Mouse (Mus musculus): ENCODE results near the gene Pakap. TPM values are rescaled to one million over a fixed set of nuclear protein-coding genes. Genes with fewer than 3 reads are reported as not detected.

The Pakap gene
- polyA plus RNA-seq, 1 experiment from 2014 or later: 46.0 TPM

DNA sequence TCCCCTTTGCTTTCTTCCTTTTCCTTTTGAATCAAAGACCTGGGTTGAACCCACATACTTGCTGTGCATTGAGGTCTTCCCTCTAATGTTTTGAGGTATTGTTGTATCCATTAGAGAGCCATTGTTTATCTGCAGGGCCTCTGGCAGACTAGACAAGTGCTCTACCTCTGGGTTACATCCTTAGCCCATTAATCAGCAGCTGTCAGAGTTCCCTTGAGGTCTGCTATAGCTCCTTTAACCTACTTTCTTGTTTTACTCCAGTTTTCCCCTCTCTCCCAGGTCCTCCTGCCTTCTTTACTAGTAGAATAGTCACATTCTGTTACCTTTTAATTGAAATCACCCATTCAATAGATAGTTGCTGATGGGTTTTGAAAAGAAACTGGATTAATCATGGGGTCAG, 221.1 kb downstream of the Pakap start:
- Histone ChIP-seq H3K9ac (ENCODE audit: low read depth, low read length) (no peak overlapping the region), H3K9me3 (replicated peaks; ENCODE audit: control insufficient read depth, low read length) (no peaks in the 10 kb centered on the region), H3K36me3 (ENCODE audit: control insufficient read depth, insufficient read depth, low read length) (no peaks in the 10 kb centered on the region), H3K4me2 (peak overlapping the region; percentile 14; the same call in 1 of the 2 replicates), H3K27me3 (ENCODE audit: control insufficient read depth, insufficient read depth, low read length) (no peaks in the 10 kb centered on the region), H3K27ac (ENCODE audit: low read depth, low read length) (peak overlapping the region; percentile 57; the same call in 1 of the 2 replicates), H3K4me3 (ENCODE audit: low read depth, low read length) (no peak overlapping the region), H3K4me1 (ENCODE audit: control insufficient read depth, insufficient read depth, low read length) (peaks cover 30% of the 10 kb centered on the region)
- no peak for ATAC-seq (replicated peaks; ENCODE audit: insufficient number of reproducible peaks, low FRiP score, low TSS enrichment)

DNA sequence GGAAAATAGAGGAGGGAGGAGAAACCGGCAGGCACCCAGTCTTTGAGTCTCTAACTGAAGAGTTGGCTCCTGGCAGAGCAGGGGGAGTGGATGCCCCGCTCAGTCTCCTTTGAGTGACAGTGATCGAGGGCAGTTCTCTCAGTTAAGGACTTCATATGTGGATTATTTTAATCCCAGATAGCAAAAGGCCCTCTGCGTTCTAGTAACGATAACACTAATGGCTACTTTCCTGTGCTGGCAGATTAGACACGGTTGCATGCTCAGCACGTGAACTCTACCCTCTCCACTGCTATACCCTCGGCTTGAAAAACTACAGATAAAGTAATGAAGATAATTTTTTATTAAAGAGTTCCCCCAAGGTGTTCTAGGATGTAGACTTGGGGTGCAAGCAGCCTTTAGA, 226.0 kb downstream of the Pakap start:
- H3K9ac ChIP-seq (ENCODE audit: low read depth, low read length): no peak overlapping the region
- ATAC-seq (replicated peaks; ENCODE audit: insufficient number of reproducible peaks, low FRiP score, low TSS enrichment): no peak; the same call in 1 of the 2 replicates
- H3K36me3 ChIP-seq (ENCODE audit: control insufficient read depth, insufficient read depth, low read length): no peaks in the 10 kb centered on the region
- H3K4me3 ChIP-seq (ENCODE audit: low read depth, low read length): no peak overlapping the region
- WGBS (ENCODE audit: insufficient replicate concordance): 11% methylated on average over 8 of the region's 8 CpGs
- H3K4me2 ChIP-seq: no peak overlapping the region
- H3K27ac ChIP-seq (ENCODE audit: low read depth, low read length): peak overlapping the region; percentile 68
- no peaks in the 10 kb centered on the region for H3K9me3 ChIP-seq (replicated peaks; ENCODE audit: control insufficient read depth, low read length)
- H3K4me1 ChIP-seq (ENCODE audit: control insufficient read depth, insufficient read depth, low read length): peaks cover 42% of the 10 kb centered on the region
- no peaks in the 10 kb centered on the region for H3K27me3 ChIP-seq (ENCODE audit: control insufficient read depth, insufficient read depth, low read length)

DNA sequence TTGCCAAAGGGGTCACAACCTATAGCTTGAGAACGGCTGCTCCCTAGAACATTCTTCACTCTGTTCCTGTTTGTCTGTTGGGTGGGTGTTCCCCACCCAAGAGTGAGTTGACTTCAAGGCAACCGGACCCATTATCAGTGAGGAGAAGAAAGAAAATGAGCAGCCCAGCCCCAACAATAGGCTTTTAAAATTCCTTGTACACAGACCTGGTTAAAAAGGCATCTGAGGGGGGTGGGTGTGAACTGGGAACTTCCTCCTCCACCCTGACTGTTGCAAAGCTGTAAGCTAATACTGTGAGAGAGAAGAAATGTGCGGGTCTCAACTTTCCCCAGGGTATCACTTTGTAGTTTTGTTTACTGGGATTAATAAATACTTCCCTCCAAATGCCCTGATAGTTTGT, 226.6 kb downstream of the Pakap start:
- Histone ChIP-seq H3K27me3 (ENCODE audit: control insufficient read depth, insufficient read depth, low read length) (no peaks in the 10 kb centered on the region), H3K4me2 (no peak overlapping the region), H3K27ac (ENCODE audit: low read depth, low read length) (peak overlapping the region; percentile 68), H3K9ac (ENCODE audit: low read depth, low read length) (no peak overlapping the region), H3K9me3 (replicated peaks; ENCODE audit: control insufficient read depth, low read length) (no peaks in the 10 kb centered on the region), H3K4me3 (ENCODE audit: low read depth, low read length) (no peak overlapping the region), H3K36me3 (ENCODE audit: control insufficient read depth, insufficient read depth, low read length) (no peaks in the 10 kb centered on the region), H3K4me1 (ENCODE audit: control insufficient read depth, insufficient read depth, low read length) (peaks cover 39% of the 10 kb centered on the region)
- 19% methylated on average over 3 of the region's 3 CpGs for WGBS (ENCODE audit: insufficient replicate concordance)
- ATAC-seq (replicated peaks; ENCODE audit: insufficient number of reproducible peaks, low FRiP score, low TSS enrichment): no peak

DNA sequence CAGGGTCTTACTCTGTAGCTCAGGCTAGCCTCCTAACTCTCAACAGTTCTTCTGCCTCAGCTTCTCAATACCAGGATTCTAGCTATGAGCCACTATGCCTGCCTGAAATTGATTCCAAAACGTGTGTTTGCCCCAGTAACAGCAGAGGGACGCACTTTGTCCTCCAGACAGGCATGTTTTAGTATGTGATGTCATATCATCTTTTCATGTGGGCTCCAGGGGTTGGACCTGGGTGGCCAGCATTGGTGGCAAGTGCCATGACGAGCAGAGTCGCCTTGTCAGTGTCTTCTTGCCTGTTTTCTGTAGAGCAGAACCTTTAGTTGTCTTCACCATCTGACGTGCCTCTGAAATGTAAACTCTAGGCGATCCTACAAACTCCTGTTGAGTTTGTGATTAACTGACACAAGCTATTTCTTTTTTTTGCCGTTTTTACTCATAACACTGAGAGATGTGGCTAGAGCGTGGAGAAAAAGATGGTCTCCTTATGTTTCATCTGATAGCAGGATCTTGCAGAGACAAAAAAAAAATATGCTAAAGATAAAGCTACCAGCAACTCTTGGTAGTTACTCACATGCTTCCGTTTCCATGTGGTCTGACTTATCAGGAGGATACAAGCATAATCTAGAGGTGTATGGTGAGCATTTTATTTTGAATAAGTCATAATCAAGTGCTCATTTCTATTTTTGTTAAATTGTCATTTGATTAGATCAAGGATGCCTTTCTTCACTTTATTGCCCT, 229.7 kb downstream of the Pakap start:
- Histone ChIP-seq H3K27ac (ENCODE audit: low read depth, low read length) (peak overlapping the region; percentile 72), H3K4me2 (no peak overlapping the region), H3K9me3 (replicated peaks; ENCODE audit: control insufficient read depth, low read length) (no peaks in the 10 kb centered on the region), H3K27me3 (ENCODE audit: control insufficient read depth, insufficient read depth, low read length) (no peaks in the 10 kb centered on the region), H3K4me3 (ENCODE audit: low read depth, low read length) (no peak overlapping the region), H3K4me1 (ENCODE audit: control insufficient read depth, insufficient read depth, low read length) (peaks cover 46% of the 10 kb centered on the region), H3K36me3 (ENCODE audit: control insufficient read depth, insufficient read depth, low read length) (no peaks in the 10 kb centered on the region), H3K9ac (ENCODE audit: low read depth, low read length) (no peak overlapping the region)
- WGBS (ENCODE audit: insufficient replicate concordance): 51% methylated on average over 9 of the region's 9 CpGs
- no peak for ATAC-seq (replicated peaks; ENCODE audit: insufficient number of reproducible peaks, low FRiP score, low TSS enrichment)

DNA sequence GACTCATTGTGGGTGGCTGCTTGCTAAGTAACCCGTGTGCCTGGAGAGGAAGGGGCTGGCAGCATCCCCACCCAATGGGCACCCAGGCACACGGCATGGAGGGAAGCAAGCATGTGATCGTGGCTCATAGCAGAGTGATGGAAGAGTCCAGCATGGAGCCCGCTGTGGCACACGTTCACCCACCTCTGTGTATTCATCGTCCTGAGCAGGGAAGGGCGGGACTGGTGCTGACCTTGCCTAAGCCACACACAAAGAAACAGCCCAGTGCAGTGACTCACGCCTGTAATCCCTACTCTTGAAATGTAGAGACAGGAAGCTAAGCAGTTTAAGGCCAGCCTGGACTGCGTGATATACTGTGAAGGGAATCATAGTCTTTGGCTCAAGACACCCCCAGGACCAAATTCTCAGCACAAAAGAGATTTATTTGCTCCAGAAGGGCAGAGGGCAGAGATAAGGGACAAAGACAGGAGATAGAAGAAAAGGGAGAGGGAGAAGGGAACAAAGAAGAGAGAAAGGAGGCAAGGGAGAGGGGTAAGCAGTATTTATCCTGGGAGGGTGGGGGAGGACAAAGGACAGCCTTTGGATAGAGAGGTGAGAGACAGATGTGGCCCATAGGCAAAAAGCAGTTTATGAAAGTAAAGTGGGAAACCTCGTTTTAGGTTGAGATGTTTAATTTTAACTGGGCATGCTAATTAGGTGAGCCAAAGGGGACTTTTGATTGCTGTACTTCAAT, 230.5 kb downstream of the Pakap start:
- no peaks in the 10 kb centered on the region for H3K27me3 ChIP-seq (ENCODE audit: control insufficient read depth, insufficient read depth, low read length)
- peak overlapping the region; percentile 72 for H3K27ac ChIP-seq (ENCODE audit: low read depth, low read length)
- WGBS (ENCODE audit: insufficient replicate concordance): 24% methylated on average over 10 of the region's 10 CpGs
- no peak overlapping the region for H3K4me2 ChIP-seq
- ATAC-seq (replicated peaks; ENCODE audit: insufficient number of reproducible peaks, low FRiP score, low TSS enrichment): peak; percentile 56; the same call in 1 of the 2 replicates
- no peak overlapping the region for H3K4me3 ChIP-seq (ENCODE audit: low read depth, low read length)
- H3K9ac ChIP-seq (ENCODE audit: low read depth, low read length): no peak overlapping the region
- no peaks in the 10 kb centered on the region for H3K9me3 ChIP-seq (replicated peaks; ENCODE audit: control insufficient read depth, low read length)
- H3K36me3 ChIP-seq (ENCODE audit: control insufficient read depth, insufficient read depth, low read length): no peaks in the 10 kb centered on the region
- H3K4me1 ChIP-seq (ENCODE audit: control insufficient read depth, insufficient read depth, low read length): peaks cover 40% of the 10 kb centered on the region

DNA sequence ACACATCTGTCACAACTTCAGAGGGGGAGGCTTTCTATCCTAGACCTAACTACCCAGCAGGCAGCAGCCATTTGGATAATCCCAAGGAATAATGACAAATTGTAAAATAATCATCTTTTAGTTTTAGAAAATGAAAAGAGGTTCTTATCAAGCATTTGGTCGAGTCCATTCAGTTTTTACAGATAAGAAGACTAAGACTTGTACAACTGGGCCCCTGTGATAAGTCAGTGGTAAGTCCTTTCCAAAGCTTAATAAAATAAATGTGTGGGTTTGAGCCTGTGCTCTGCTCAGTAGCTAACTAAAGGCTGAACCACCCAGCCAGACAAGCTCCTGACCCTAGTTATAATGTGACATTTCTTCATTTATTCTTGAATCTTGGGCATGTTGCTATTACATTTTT, 231.3 kb downstream of the Pakap start:
- no peak for ATAC-seq (replicated peaks; ENCODE audit: insufficient number of reproducible peaks, low FRiP score, low TSS enrichment)
- 19% methylated on average over 1 of the region's 1 CpGs for WGBS (ENCODE audit: insufficient replicate concordance)
- Histone ChIP-seq H3K27me3 (ENCODE audit: control insufficient read depth, insufficient read depth, low read length) (no peaks in the 10 kb centered on the region), H3K4me3 (ENCODE audit: low read depth, low read length) (no peak overlapping the region), H3K4me1 (ENCODE audit: control insufficient read depth, insufficient read depth, low read length) (peaks cover 33% of the 10 kb centered on the region), H3K9ac (ENCODE audit: low read depth, low read length) (no peak overlapping the region), H3K4me2 (no peak overlapping the region), H3K27ac (ENCODE audit: low read depth, low read length) (no peak overlapping the region), H3K9me3 (replicated peaks; ENCODE audit: control insufficient read depth, low read length) (no peaks in the 10 kb centered on the region), H3K36me3 (ENCODE audit: control insufficient read depth, insufficient read depth, low read length) (no peaks in the 10 kb centered on the region)

DNA sequence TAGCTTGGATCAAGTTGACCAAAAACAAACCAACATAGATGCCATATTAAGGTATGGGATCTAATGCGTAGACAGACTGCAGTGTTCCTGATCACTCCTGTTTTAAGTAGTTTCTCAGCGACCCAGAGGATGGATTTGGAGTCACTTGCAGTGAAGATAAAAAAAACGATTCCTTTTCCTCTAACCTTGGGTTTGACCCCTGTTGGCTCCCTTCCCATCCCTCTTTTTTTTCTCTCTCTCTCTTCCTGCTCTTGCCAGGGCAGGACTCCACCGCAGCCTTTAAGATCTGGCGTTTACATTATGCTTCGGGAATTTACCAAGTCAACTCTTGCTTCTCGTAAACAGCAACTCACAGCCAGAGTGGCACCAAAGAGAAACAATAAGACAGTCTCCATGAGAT, 233.3 kb downstream of the Pakap start:
- no peak for ATAC-seq (replicated peaks; ENCODE audit: insufficient number of reproducible peaks, low FRiP score, low TSS enrichment)
- H3K9me3 ChIP-seq (replicated peaks; ENCODE audit: control insufficient read depth, low read length): no peaks in the 10 kb centered on the region
- no peak overlapping the region for H3K9ac ChIP-seq (ENCODE audit: low read depth, low read length)
- 54% methylated on average over 7 of the region's 7 CpGs for WGBS (ENCODE audit: insufficient replicate concordance)
- H3K36me3 ChIP-seq (ENCODE audit: control insufficient read depth, insufficient read depth, low read length): no peaks in the 10 kb centered on the region
- peaks cover 32% of the 10 kb centered on the region for H3K4me1 ChIP-seq (ENCODE audit: control insufficient read depth, insufficient read depth, low read length)
- H3K4me2 ChIP-seq: no peak overlapping the region
- H3K27me3 ChIP-seq (ENCODE audit: control insufficient read depth, insufficient read depth, low read length): no peaks in the 10 kb centered on the region
- no peak overlapping the region for H3K27ac ChIP-seq (ENCODE audit: low read depth, low read length)
- H3K4me3 ChIP-seq (ENCODE audit: low read depth, low read length): no peak overlapping the region

DNA sequence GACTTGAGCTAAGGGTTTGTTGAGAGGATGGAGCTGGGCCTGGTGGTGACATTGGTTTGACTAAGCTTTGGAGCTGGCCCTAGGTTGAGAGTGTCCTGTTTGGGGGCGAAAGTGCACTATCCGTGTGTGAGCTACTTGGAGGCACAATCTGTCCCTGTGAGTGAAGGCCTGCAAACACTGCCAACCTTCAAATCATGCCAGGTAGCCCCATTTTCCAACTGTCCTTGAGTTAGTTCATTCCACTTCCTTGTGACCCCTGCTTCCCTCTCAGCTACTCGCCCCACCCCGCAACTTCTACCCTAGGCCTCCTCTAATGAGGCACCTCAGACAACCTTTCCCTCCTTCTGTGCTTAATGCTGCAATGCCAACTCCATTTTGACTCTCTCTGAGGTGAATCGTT, 234.0 kb downstream of the Pakap start:
- Histone ChIP-seq H3K27me3 (ENCODE audit: control insufficient read depth, insufficient read depth, low read length) (no peaks in the 10 kb centered on the region), H3K4me1 (ENCODE audit: control insufficient read depth, insufficient read depth, low read length) (peaks cover 32% of the 10 kb centered on the region), H3K36me3 (ENCODE audit: control insufficient read depth, insufficient read depth, low read length) (no peaks in the 10 kb centered on the region), H3K9ac (ENCODE audit: low read depth, low read length) (no peak overlapping the region), H3K4me3 (ENCODE audit: low read depth, low read length) (no peak overlapping the region), H3K4me2 (no peak overlapping the region), H3K9me3 (replicated peaks; ENCODE audit: control insufficient read depth, low read length) (no peaks in the 10 kb centered on the region), H3K27ac (ENCODE audit: low read depth, low read length) (no peak overlapping the region)
- WGBS (ENCODE audit: insufficient replicate concordance): 77% methylated on average over 5 of the region's 5 CpGs
- ATAC-seq (replicated peaks; ENCODE audit: insufficient number of reproducible peaks, low FRiP score, low TSS enrichment): no peak
